Mouse (Mus musculus) thymus, postnatal 25 days (tissue): ENCODE data around the gene Bnip2.

Experiments used
- DNase-seq: peaks from one replicate; pipeline ENCODE4 v3.0.0; 2022

Gene Bnip2

DNA sequence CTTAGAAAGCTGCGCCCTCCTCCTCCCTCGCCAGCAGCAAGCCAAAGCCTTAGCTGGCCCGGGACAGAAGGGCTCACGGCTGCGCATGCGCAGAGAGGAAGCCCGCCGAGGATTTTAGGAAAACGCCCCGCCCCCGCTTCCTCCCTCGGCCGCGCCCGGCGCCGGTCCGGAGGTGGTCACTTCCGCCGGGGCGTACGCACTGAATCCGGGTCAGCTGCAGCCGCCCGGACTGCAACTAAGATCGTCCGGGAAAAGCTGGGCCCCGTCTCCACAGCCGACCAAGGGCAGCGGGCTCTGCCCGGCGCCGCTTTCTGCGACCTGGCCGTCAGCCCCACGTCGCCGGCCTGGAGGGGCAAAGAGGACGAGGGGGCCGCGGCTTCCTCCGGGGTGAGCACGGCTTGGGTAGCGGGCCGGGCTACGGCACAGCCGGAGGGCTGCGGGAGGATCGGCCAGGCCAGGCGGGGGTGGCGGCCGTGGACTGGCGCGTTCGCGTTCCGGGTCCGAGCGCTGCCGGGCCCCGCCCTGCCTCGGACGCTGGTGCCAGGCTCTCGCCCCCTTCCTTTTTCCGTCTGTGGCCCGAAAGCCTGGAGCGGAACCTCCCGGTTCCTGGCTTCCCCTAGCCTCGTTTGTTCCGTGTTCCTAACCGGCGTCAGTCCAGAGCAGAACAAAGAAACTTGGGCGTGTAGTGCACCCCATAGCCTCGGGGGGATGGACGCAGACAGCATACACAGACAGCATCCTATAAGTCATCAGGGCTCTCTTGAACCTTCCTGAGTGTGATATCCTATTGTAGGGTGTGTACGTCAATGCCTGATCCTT lies at the start of gene Bnip2:
TSS of gene Bnip2 (plus strand) at position 164 of the 819 bp plus-strand sequence.
- peak; percentile 92 for DNase-seq

DNA sequence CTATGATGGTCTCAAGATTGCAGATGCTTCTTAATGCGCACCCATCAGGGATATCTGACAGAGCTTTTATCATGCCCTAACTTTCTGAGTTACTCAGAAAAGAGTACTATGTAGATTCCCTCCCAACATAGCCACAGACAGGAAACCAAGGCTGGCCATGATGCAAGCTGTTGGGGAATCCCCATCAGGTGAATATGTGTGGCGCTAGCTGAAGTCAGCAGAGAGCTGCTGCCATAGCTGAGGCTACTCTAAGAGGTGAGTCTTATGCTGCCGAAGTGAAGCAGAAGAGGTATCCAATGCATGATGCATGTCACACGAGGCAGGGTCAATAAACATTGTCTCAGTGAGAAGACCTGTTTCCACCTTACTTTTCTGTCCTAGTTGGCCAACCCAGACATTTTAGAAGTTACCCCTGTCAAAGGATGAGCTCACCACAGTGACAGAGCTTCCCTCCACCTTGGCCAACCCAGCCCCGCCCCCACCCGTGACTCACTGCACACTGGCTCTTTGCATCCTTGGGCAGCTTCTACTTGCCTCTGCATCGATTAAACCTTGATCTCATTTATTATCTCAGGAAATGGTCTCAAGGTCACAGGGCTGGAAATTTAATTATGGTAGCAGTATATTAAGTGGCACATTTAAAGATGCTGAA lies 48.3 kb upstream of the Bnip2 start:
- DNase-seq = peak; percentile 2

DNA sequence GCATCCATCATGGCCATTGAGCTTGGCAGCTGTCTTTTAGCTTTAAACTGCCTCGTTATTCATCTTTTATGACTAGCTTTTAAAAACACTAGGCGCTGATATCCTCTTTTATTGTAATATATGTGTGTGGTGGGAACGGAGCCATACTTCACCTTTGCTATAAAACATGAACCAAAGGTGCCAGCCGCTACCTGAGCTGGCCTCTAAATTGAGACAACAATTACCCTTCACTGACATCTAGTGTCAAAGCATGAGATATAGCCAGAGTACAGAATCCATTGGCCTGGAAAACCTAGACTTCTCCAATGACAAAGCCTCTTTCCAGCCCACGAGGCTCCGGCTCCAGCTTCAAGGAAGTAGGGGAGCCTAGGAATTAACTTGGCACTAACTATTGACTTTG lies 47.7 kb upstream of the Bnip2 start:
- no peak for DNase-seq

DNA sequence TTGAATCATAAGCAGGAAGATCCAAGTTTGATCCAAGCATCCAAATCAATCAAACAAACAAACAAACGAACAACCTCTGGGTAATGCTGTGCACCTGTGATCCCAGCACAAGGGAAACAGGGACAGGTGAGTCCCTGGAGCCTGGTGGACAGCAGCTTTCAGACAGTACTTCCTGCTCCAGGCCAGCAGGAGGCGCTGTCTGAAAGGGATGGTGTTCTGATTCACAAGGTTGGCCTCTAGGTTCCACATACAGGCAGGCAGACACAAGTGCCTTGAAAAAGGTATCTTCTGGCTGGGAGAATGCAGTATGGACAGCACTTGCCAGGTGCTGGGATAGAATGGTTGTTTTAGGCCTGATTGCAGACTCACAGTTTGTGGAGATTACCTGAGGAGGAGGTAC lies 40.3 kb upstream of the Bnip2 start:
- DNase-seq = peak; percentile 58

DNA sequence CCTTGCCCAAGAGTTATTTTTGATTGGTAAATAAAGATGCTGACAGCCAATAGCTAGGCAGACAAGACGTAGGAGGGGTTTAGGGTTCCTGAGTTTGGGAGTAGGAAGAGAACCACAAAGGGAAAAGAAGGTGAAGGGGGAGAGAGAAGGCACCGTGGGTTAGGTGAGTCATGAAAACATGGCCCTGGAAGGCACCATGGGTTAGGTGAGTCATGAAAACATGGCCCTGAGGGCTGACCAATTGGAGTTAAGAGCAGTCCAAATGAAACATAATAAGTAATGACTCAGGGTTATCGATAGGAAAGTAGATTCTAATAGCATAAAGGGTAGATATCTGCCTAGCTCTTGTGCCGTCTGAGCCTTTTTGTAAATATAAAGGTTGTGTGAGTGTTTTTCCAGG lies 39.6 kb upstream of the Bnip2 start:
- no peak for DNase-seq

DNA sequence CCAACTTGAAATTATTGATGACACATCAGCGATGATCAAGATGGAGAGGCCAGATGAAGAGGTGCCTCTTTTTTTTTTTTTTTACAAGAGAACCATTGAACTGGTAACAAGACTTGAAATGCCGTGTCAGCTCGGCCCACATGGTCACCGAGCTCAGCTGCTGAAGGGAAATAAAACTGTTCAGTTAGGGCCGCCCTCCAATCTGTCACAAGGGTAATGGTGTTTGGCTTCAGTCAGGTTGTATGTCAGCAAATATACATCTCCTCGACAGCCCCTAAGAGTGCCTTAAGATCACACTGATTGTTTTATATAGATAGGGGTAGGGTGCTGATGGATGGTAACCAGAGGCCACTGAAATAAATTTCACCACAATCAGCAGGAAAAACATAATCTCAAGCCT lies 28.3 kb upstream of the Bnip2 start:
- DNase-seq = no peak

DNA sequence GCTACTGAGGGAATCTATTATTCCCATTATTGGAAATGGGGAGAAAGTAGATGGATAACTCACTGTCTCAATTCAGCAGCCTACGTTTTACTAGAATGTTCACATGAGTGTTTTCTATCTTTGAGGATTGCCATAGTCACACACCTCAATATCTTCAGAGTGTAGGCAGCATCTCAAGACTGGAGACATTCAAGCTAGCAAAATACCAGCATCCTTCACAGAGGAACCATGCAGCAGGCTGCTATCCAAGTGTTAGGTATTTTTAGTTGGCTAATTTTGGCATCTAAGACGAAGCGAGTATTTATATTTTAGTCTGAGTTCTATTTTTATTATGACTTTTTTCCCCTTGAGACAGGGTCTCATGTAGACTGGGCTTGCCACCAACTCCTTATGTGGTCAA lies 24.9 kb upstream of the Bnip2 start:
- DNase-seq = no peak

DNA sequence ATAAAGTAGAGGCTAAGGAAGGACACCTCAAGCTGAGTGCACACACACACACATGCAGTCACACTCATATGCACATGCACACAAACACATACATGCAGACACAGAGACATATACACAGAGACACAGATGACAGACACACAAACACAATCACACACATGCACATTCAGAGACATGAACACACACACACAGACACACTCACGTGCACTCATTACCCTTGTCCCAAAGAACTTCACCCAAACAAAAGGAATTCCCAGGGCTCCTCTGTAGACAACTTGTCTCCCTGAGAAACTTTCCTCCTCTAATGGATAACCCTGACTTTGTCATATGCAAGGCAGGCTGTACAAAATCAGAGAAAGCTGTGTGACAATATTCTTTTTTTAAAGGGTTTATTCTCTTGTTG lies 3.7 kb upstream of the Bnip2 start:
- DNase-seq = no peak

DNA sequence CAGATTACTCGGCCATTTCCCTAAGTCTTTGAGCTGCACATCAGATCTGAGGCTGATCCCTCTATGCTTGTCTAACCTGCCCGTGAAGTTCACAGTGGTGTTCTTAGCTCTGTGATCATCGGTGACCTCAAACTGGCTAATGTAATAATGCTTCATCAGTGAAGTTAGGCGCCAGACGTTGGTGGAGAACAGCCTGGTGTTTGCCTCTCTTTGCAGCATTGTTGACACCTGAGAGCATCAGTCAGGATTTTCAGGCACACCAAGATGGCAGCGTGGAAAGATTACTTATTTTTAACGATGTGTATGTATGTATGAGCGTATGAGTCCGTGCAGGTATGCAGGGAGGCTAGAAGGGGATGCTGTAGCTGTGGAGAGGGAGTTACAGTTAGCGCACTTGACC lies 3.2 kb upstream of the Bnip2 start:
- DNase-seq = no peak

DNA sequence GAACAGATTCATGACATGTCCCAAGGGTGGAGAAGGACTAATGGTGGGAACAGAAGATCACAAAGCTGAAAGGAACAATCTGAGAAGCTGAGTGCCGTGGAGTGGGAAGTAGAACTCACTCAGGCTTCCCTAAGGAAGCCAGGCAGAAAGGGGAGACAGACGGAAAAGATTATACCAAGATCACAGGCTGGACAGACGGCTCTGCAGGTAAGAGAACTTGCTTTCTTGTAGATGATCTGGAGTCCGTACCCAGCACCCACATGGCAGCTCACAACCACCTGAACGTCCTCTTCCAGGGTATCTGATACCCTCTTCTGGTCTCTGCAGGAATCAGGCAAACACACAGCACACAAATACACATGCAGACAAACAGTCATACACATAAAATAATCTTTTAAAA lies 2.7 kb upstream of the Bnip2 start:
- no peak for DNase-seq

DNA sequence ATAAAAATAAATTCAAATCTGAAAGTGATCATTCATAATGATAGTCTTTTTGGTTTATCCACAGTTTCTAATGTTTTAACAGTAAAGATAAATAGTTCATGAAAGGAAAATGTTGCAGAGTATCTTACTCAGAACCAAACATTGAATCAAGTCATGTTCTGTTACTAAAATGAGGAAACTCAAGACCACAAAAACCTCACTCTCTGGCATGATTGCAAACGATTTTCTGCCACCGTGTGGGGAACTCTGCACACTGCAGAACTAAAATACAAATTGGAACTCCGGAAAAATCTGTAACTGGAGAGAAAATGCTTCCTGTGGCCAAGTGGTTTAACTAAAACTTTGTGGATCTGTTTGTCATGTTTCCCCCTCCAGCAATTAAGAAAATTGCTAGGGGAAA lies 1.7 kb upstream of the Bnip2 start:
- peak; percentile 74 for DNase-seq

DNA sequence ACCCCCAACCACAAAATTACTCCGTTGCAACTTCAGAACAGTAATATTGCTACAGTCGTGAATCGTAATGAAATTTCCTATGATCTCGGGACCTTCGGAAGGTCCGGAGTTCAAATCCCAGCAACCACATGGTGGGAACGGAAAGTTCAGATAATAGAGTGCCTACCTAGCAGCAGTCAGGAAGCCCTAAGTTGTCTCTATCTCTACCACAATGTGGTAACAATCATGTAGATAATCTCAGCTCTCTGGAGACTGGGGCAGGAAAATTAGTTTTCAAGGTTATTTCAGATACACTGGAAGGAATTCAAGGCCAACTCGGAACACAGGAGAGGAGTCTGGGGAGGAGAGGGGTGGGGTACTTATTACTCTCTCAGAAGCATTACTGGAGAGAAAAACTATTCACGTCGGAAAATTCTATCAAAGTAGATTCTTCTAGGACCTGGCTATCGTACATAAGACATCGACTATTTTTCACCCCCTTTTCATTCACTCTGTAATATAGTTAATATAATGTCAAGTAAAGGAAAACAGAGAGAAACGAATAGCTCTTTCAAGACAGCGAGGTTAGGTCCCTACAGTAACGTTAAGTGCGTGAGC lies 462 bp upstream of the Bnip2 start:
- DNase-seq = no peak

DNA sequence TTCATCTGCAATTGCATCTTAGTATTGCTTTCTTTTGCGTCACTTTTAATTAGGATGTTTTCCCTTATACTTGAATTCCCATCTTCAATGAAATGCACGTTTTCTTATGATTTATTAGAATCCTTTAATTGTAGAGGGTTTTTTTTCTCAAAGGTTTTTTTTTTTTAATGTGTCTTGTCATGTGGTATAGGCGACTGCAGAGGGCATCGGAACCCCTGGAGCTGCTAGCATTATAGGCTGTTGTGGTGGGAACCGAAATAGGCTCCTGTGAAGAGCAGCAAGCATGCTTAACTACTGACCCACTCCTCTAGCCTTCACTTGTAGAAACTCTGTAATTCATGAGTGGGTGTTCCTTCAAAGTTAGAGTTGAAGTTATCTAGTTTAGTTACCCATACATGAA lies 1.1 kb downstream of the Bnip2 start:
- DNase-seq = no peak

DNA sequence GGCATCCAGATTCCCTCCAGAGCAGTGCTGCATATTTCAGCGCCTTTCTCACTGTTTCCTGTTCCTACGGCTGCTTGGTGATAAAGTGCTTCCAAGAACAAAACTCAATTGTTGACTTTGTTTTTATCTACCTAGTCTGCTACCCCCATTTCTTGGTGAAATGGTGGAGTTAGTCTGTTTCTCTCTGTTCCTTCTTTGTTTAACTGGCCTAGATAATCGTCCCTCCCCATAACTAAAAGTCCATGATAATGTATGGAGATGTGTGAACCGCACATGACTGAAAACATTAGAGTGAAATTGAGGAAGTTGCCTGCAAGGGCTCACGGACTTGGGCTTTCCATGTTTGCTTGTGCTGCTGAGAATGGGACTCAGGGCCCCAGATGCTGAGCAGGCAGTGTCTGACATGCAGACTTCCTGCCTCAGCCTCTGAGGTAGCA lies 3.6 kb downstream of the Bnip2 start:
- DNase-seq = no peak

DNA sequence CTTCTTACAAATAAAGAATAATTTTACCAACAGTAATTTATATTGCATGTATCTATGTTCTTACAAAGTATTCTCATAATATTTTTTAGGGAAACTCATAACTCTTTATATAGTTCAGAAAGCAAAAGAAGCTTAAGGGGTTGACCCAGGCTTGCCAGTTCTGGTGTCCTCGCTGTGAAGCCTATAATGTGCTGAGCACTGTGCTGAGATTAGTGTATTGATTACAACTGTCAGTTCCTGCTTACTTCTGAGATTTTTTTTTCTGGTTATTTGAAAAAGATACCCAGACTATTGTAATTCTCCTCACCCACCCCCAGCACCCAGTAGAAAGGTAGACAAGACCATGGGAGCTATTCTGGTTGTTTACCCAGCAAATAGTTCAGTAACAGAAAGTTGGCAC lies 4.2 kb downstream of the Bnip2 start:
- DNase-seq = no peak

DNA sequence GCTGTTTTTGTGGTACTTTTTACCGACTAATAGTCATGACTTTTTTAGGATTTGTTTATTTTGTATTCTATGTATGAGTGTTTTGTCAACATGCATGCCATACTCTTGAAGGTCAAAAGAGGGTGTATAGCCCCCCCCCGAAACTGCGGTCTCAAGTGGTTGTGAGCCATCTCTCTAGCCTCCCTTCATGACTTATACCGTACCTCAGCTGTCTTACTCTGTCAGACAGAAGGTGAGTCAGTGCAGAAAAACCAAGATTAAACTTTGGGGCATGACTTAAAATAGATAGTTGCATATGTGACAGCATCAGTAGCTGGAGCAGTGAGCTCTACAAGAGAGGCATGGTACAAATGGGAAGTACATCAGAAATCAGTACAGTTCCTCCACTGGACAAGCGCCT lies 5.3 kb downstream of the Bnip2 start:
- DNase-seq = no peak

DNA sequence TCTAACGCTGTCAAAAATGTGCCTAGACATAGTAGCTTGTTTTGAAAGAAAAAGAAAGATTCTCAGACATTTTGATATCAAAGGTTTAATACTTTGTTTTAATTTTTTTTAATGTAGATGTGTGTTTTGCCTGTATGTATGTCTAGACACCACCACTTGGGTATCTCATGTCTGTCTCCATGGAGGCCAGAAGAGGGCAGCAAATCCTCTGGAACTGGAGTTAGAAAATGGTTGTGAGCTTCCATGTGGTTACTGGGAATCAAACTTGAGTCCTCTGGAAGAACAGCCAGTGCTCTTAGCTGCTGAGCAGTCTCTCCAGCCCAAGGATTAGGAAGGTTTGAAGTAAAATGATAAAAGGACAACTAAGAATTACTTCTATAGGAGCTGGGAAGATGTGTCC lies 10.1 kb downstream of the Bnip2 start:
- no peak for DNase-seq

DNA sequence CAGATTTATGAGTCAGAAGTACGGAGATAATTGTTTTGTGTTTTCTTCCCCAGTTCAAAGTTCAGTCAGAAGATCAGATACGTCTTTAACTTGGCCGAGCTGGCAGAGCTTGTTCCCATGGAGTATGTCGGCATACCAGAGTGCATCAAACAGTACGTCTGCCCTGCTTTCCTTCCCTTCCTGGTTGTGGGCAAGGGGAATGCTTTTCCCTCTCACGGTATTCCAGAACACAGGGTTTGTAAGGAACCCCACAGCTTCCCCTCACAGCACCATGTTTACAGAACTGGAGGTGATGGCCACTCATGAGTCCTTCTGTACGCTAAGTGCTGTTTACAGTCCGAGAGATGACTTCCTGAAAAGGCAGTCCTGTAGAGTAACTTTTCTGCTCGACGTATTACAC lies 14.2 kb downstream of the Bnip2 start:
- DNase-seq = no peak

DNA sequence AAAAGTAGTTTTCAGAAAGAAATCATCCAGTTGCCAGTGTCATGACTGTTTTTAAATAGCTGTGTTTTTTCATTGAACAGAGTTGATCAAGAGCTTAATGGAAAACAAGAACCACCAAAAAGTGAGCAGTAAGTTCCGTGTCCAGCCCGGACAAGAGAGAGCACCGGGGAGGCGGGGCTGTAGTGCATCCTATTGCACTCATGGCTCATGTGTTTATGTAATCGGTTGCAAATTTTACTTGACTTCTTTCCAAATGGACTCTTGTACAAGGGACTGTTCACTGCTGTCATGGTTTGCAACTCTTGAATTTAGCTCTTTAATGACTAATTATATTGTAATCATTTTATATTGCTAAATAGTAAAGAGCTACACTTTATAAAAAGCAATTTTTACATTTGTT lies 17.7 kb downstream of the Bnip2 start:
- DNase-seq = no peak

DNA sequence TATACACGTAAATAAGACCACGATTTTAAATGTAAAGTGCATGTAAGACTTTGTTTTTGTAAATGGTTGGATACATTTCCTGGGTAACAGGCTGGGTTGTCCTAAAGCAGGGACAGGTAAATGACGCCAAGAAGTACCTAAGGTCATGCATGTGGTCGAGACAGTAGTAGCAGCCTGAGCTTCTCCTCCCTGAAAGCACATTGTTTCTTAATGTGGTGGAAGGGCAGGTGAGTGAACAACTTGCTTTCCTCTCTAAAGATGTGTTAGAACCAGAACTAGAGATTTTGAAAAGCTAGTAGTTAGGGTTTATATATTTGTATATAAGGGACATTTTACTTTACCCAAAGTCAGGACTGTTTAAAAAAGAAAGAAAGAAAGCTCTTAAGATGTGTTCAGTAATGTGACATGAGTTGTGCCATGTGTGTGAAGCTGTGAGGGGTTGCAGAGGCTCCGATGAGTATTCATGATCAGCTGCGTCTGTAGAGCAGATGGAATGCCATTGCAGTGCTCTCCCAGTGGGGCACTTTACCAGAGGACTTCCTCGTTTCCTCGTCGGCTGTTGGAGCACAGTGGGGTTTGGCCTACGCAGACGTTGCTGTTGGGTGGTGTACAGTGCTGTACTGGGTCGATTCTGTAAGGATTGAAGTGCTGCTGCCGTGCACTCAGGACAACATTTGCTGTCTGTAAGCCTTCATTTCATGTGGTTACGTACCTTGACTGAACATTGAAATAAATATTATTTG lies 18.4 kb downstream of the Bnip2 start:
- DNase-seq = no peak

DNA sequence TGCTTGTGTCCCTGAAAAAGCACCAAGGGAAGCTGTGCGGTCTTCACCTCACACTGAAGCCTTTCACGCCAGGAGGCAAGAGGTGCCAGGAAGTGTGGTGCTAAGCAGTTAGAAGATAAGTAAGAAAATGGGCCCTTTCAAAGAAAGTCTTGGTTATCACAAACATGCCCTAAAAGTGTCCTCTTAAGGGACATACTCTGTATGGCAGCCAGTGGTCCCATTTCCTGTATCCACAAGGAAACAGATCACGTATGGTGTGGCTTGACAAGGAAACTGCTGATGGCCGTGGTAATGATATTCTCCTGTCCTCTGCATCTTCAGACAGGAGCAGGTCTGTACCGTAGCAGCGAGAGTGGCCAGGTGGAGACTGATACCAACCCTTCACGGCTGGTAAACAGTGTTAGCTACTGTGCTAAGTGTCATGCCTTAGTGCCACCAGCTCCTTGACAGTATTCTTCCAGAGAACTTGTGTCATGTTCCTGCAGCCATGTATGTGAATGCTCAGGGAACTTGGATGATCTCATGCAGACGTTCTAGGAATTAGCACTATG lies 20.6 kb downstream of the Bnip2 start:
- no peak for DNase-seq

DNA sequence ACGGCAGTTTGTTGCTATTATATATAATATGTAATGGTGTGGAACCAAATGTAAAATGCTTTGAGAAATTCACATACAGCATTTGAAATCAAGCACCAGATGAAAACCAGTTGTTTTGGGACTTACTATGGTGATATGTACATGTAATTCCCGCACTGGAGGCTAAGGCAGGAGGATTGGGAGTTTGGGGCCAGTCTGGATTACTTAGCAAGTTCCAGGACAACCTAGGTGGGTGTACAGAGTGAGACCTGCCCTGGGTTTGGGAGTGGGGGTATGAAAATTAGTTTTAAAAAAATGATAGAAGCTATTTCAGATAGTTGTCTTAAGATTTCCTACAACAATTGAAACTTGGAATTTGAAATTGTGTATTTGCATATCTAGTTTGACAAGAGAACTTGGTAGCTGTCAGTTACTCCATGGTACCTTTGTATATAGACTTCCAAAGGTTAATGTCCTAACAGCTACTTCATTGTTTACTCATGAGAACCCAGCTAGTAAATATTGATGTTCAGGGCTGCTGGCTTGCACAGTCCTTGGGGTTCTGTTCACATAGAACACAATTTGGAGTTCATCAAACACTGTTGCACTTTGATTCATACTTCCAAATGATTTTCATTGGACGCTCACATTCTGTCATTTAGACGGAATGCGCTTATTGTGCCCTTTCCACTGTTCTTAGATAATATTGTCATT lies 21.7 kb downstream of the Bnip2 start:
- DNase-seq = no peak
